Mouse (Mus musculus): Measurements from ENCODE around the gene Tbpl1. TPM values are rescaled to one million over a fixed set of nuclear protein-coding genes. Genes with fewer than 3 reads are reported as not detected.

Gene Tbpl1
- polyA plus RNA-seq, 1 experiment from 2014 or later = 58.2 TPM

DNA sequence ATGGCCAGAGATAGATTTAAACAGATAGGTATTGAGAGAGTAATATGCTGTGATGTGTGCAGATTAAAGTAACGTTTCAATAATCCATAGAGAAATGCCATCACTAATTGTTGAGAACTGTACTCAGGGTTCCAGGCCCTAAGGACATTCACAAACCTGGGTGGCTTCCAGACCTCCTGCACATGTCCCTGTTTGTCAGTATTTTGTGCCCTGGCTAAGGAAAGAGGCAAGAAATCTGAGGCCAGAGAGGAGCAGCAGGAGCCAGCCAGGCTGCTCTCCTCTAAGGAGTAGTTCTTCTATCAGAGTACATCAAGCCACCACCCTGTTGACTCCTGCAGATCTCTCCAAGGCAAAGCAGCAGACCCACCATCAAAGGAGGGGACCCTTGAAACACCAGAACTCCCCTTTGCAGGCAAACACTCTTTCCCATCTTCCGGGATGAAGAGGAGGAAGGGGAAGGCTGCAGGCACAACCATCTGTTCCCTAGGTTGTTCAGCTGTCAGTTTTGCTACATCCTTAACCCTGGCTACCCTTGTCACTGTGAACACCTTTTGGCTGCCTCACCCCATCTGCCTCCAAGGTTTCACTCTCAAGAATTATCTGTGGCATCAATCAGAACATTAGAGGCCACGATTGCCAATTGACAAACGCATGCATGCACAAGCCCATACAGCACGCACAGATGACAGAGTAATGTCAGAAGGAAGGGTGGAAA is 71.3 kb downstream of the Tbpl1 start:
- ATAC-seq (ENCODE audit: insufficient number of reproducible peaks, low FRiP score, low TSS enrichment, low read depth) = no peak
- H3K9me3 ChIP-seq (replicated peaks) = no peaks in the 10 kb centered on the region
- H3K27me3 ChIP-seq = no peaks in the 10 kb centered on the region
- H3K4me1 ChIP-seq = peaks cover 14% of the 10 kb centered on the region
- H3K4me3 ChIP-seq (replicated peaks) = no peak overlapping the region
- H3K9ac ChIP-seq = no peak overlapping the region
- no peak overlapping the region for H3K4me2 ChIP-seq (replicated peaks)
- H3K36me3 ChIP-seq = no peaks in the 10 kb centered on the region
- H3K27ac ChIP-seq (replicated peaks) = no peak overlapping the region
- WGBS = 62% methylated on average over 5 of the region's 5 CpGs

DNA sequence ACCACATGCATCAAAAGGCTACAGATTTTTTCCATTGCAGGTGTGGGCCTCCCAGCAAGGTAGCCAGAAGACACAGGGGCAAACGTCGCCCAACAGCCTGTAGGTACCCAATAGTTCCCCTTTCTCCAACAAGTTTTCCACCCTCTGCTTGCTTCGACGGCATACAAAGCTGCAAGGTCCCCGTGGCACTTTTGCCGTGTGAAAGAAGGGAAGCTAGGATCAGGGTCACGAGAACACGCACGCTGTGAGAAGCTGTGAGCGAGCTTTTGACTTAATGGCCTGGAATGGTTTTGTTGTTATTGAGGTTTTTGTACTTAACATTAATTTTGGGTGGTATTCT is 72.4 kb downstream of the Tbpl1 start:
- no peak overlapping the region for H3K9ac ChIP-seq
- WGBS = 76% methylated on average over 10 of the region's 10 CpGs
- H3K36me3 ChIP-seq = no peaks in the 10 kb centered on the region
- no peaks in the 10 kb centered on the region for H3K9me3 ChIP-seq (replicated peaks)
- H3K4me3 ChIP-seq (replicated peaks) = no peak overlapping the region
- H3K4me2 ChIP-seq (replicated peaks) = no peak overlapping the region
- H3K27ac ChIP-seq (replicated peaks) = no peak overlapping the region
- H3K4me1 ChIP-seq = peaks cover 14% of the 10 kb centered on the region
- no peaks in the 10 kb centered on the region for H3K27me3 ChIP-seq
- no peak for ATAC-seq (ENCODE audit: insufficient number of reproducible peaks, low FRiP score, low TSS enrichment, low read depth)

DNA sequence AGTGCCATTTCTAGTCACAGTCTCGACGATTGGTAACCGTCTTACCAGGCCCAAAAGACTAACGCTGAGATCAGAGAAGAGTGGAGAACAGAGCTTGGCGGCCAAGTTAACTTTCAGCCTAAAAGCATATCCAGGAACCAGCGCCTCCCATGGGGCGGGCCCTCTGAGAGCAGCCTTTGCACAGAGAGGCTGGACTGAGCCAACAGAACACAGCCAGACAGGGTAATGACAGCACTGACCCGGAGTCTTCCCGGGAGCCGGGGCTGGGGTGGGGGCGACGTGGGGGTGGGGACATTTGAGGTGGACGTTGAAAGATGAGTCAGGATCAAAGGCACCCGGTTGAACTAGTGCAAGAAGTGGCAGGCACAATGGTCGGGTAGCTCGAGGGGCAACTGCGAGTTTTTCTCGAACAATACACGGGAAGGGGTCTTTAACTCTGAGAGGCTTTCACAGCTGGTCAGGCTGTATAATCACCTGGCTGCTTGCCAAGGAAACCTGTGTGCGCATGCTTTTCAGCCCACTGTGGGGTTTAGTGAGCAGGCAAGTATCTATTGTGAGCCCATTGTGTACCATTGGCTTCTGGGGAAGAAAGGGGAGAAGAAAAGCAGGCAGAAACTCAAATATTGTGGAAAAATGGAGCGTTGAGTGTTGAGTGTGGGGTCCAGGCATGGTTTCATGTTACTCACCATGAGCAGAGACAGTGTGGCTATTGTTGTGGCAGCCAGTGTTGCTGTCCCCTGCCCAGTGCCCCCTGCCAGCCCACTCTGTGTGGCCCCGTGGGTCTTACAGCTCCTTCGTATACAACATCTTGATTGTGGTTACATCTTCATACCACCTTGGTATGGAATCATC is 73.0 kb downstream of the Tbpl1 start:
- Histone ChIP-seq H3K27ac (replicated peaks) (no peak overlapping the region), H3K9me3 (replicated peaks) (no peaks in the 10 kb centered on the region)

More for the DNA sequence above, 73.0 kb downstream of the Tbpl1 start:
- Histone ChIP-seq H3K27me3 (no peaks in the 10 kb centered on the region), H3K9ac (no peak overlapping the region), H3K4me2 (replicated peaks) (peak overlapping the region; percentile 25), H3K36me3 (no peaks in the 10 kb centered on the region), H3K4me3 (replicated peaks) (no peak overlapping the region), H3K4me1 (peaks cover 17% of the 10 kb centered on the region)
- peak; percentile 77 for ATAC-seq (ENCODE audit: insufficient number of reproducible peaks, low FRiP score, low TSS enrichment, low read depth)
- WGBS = 26% methylated on average over 23 of the region's 23 CpGs

Small RNA genes within 50 kb of the gene (microRNA-seq; reads per million reads assigned to microRNA genes)
- gene Mir7663 (ENCODE audit: borderline number of aligned reads) = 3.1 reads per million, percentile 14 among the genes with 10 or more reads in this experiment

Other genes with a start within 250 kb of the Tbpl1 start
- gene Slc2a12, start 86.9 kb downstream of the Tbpl1 start, polyA plus RNA-seq (2015; fragmentation: Nextera tagmentation; extraction: Ambion mirVana) = 3.7 and 3.8 TPM in 2 replicates
- gene Tcf21, start 88.2 kb upstream of the Tbpl1 start, polyA plus RNA-seq (2015; fragmentation: Nextera tagmentation; extraction: Ambion mirVana) = 3.0 and 3.3 TPM in 2 replicates